Mouse (Mus musculus) frontal cortex, postnatal 14 days (tissue): Measurements from ENCODE around the gene Tap1.
"Not testable (repeated sequence)": the region's sequence is repeated elsewhere in the genome, so short reads cannot be mapped to it uniquely, and the experiment has no call there.

ENCODE experiments used
- DNase-seq, 2 experiments: peaks; one replicate each; pipeline ENCODE4 v3.0.0; 2022; ENCODE audit warnings: low spot score in 2 of 2

Gene Tap1

DNA sequence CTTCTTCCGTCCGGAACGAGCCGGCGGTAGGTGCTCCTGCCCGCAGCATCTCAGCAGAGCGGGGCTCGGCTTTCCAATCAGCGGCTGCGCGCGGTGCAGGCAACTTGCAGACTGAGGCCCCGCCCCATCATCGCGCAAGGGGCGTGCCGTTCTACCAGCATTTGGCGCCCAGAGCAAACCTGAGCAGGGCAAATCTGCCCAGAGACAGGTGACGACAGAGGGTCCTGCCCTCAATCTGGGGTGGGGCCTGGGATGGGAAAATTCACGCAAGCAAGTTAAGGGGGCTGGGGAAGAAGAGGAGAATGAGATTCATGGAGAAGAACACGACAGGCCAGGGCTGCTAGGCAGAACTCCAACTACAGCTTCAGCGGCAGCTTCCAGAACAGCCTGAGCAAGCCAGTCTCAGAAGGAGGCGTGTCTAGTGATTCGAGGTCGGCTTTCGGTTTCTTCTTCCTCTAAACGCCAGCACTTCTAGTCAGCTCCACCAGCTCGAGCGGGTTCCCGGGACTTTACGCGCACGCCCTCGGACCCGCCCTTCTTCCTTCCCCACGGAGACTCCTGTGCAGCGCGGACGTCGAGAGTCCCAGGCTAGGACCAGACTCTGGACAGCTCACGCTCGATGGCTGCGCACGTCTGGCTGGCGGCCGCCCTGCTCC, at the start of gene Tap1, which contains the start of gene Psmb9:
Tap1 (plus strand) TSS at position 293 of the 656 bp plus-strand sequence.
Psmb9 (minus strand) TSS at position 504 of the 656 bp plus-strand sequence.
- DNase-seq = peak; percentile 89 to 94

DNA sequence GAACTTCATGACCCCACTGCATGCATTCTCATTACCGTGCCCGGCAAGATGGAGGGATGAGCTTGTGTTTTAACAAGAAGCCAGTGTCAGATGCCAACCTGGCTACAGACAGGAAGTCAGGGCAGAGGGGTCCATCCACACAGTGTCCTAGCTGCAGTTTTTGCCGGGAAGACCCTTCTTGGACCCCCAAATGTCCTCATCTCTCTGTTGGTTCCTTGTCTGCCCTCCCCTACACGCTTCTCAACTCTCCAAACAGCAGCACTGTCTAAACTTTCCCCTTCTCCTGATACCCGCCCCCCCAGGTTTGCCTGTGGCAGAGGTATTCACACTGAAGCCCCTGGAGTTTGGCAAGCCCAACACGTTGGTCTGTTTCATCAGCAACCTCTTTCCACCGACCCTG, 49.8 kb upstream of the Tap1 start:
- no peak for DNase-seq

DNA sequence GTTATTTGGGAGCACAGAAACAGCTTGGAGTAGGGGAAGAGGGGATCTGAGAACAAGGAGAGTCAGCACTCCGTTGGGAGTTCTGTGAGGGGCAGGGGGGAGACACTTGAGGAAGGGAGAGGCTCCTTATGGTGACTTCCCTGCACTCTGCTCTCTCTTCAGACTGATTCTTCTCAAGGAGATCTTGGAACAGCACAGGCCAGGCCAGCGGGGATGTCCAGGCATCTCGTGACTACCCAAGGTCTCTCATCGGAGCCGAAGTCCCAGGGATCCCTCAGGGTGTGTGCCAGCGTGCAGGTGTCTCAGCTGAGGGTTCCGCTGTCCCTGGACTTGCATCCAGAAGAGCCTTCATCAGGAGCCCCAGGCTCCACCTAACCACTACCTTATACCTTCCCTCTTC, 48.7 kb upstream of the Tap1 start:
- no peak for DNase-seq

DNA sequence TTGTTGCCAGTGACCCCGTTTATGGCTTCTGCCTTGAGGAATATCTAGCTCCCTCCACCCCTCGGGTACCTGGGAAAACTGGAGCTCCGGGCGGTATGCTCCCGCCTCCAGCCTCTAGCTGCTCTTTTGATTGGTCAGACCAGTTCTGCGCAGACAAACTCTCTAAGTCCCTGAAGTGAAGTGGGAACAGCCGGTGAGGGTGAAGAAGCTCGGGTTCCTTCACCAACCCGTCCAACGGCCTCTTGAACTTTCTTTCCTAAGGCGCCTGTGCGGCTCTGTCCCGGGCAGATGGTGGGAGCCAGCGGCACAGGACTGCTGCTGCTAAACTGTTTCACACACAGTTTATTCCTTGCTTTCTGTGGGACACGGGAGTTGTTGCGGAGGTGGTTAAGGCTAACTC, 47.9 kb upstream of the Tap1 start:
- no peak for DNase-seq

DNA sequence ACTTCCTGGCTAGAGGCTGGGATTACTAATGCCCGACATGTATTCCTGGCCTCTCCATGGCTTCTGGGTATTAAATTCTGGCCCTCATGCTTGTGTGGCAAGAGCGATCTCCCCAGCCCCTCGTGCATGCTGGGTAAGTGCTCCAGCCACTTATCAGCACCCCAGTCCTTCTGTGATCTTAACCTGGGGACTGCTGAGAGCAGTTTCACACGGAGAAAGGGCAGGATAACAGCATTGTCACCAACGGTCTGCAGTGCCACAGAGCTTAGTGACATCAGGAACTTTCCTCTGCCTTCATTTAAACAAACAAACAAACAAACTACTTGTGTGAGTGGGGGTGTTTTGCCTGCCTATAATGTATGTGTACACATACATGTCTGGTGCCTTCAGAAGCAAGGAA, 47.1 kb upstream of the Tap1 start:
- no peak for DNase-seq

DNA sequence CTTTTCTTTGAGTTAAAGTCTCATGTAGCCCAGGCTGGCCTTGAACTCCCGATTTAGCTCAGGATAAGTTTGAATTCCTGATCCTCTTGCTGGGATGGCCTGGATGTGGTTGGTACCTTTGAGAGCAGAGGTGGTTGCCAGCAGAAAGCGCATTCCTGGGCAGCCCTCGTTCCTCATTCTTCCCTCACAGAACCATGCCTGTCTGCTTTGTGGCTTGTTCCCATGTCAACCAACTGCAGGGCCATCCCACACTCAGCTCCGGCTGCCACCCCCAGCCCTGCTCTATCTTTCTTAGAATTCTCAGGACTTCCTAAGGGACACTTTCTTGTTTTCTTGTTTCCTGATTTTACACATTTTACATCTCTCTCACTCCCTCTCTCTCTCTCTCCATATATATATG, 45.9 kb upstream of the Tap1 start:
- DNase-seq = no peak

DNA sequence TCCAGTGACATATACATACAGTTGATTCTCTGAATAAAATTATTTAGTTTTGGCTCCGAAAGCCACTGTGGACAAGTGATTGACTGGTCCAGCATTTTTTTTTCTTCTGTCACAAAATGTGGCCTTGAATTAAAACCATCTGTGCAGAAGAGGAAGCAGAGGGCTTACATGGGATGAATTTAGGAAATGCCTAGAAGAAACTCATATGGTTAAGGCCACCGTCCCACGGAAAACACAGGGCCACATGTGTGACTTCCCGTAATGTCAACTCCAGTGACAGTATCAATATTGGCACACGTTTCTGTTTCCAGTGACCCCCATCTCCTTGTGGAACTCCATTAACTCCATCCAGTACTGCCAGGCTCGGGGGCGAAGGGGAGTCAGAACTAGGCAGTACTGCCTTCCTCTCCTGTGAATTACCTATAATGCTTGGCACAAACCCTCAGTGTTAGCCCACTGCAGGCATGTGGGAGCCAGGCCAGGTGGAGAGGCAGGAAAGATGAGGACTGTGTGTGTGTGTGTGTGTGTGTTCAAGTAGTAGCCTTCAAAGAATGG, 44.8 kb upstream of the Tap1 start:
- DNase-seq = no peak

DNA sequence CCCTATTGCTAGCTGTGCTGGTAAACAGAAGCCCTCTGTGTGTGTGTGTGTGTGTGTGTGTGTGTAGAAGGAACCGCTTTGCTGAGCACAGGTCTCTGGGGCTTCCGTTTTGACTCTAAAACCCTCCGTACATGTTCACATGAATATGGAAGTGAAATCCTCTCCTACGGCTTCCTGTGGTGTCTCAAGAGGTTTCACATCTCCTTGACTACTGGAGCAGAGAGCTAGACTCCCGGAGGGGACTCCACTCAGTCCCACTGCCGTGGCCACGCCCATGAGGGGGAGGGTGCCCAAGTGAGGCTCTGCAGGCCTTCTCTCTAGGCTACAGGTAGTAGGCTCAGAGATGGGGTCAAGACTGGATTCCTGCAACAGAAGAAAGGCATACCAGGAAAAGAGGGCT, 44.3 kb upstream of the Tap1 start, which contains the start of gene H2-DMb2:
H2-DMb2 (plus strand) TSS at position 275 of the 400 bp plus-strand sequence.
- no peak for DNase-seq

DNA sequence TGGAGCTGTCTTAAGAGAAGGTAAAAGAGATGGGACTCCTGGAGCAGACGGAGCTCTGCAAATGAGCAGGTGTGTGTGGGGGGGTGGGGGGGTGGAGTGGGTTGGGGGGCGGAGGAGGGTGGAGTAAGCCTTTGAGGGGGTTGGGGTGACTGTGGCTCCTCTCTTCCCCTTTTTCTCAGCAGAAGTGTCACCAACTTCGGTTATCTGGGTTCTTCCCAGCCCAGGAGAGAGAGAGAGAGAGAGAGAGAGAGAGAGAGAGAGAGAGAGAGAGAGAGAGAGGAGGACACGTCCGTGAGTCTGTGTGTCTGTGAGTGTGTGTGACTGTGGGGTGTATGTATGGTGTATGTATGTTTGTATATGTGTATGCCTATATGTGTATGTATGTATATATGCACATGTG, 43.9 kb upstream of the Tap1 start:
- DNase-seq = no peak

DNA sequence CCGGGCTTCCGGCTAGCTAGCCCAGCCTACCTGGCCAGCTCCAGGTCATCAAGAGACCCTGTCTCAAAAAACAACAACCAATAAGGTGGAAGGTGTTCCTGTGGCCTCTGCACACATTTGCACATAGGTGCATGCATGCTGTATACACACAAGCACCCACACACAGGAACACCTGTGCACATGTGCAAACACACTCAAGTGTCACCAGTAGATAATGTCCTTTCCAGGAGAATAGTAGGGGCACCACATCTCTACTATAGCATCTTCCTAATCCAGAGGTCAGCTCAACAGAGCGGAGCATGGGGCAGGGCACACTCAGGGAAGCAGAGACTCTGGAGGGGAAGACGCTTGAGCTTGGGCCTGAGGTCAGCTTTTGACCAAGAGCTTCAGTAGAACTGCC, 43.1 kb upstream of the Tap1 start:
- not testable (repeated sequence) for DNase-seq

DNA sequence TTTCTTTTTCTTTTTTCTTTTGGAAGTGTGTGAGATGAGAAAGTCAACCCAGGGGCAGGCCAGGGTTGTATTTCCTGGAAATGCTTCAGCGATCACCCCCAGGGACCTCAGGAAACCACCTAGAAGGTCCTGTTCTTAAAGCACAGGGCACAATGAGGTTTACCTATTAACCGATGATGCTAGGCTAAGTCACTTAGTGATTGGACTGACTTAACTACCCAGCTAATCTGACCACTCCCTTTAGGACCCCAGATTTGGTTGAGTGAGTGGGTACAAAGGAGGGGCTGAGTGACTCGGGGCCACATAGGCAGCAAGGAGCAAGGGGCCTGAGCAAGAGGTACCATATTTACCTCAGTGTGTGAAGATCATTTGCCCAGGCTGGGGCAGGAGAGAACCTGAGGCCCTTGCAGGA, 42.4 kb upstream of the Tap1 start:
- no peak for DNase-seq

DNA sequence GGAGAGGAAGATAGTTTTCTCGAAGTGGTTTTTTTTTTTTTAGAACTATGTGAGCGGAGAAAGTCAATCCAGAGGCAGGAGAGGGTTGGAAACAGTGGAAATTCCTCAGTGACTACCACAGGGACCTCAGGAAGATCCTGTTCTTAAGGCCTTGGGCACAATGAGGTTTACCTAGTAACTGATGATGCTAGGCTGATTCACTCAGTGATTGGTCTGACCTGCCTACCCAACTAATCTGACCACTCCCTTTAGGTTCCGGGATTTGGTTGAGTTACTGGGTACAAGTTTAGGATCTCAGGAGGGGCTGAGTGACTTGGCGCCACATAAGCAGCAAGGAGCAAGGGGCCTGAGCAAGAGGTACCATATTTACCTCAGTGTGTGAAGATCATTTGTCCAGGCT, 34.4 kb upstream of the Tap1 start, which contains the start of gene H2-DMb1:
H2-DMb1 (plus strand) TSS at position 150 of the 400 bp plus-strand sequence.
- DNase-seq = peak in 1 of 2 experiments; percentile 46

DNA sequence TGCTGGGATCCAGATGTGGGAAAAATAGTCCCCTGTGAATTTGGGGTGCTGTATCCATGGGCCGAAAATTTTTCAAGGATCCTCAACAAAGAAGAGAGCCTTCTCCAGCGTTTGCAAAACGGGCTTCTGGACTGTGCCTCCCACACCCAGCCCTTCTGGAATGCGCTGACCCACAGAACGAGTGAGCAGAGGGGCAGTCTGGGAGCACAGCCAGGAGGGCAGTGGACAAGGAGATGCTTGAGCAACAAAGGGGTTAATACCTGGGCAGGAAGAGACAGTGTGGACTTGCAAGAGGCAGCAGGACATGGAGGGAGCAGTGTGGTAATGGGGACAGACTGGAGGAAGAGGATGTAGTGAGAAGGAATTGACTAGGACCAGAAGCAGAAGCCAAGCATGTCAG, 31.8 kb upstream of the Tap1 start:
- DNase-seq = no peak

DNA sequence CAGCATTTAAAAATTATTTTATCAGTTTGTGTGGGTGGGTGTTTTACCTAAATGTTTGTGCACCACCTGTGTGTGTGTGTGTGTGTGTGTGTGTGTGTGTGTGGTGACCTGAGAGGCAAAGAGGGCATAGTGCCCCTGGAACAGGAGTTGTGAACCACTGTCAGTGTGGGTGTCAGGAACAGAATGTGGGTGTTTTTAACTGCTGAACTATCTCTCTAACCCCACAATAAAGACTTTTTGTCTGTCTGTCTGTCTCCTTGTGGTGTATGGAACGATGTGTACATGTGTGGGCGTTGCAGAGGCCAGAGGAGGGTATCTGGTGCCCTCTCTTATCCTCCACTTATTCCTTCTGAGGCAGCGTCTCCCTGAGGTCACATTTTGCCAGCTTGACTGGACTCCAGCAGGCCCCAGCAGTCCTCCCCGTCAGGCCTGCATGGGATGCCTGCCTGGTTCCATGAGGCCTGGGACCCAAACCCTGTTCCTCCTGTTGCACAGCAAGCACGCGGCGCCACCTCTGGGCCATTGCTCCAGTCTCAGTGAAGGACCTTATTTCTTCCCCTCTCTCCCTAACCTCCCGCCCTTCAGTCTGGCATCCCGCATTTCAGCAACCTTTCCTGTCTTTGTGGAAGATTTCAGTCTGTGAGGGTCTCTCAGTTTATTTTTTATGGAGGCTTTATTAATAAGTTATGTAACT, 23.0 kb upstream of the Tap1 start:
- DNase-seq = no peak

DNA sequence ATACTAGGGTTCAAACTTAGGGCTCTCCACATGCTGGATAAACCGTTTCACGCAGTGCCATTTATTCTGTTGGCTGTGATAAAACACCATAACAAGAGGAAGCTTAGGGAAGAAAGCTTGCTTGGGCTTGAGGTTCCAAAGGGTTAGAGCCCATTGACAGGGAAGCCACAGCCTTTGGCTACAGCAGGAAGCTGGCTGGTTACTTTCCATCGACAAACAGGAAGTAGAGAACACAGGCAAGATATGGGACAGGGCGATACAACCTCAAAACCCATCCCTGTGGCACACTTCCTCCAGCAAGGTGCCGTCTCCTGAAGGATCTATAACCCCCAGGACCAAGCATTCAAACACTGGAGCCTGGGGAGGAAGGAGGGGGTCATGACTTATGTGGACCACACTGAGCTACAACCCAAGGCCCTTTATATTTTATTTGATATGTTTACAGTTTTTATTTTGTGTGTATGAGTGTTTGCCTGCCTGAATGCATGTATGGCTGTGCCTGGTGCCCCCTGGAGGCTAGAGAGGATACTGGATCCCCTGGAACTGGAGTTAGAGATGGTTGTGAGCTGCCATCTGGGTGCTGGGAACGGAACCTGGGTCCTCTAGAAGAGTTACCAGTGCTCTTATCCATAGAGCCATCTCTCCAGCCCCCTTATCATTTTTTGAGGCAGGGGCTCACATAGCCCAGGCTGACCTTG, 22.2 kb upstream of the Tap1 start:
- DNase-seq = no peak

DNA sequence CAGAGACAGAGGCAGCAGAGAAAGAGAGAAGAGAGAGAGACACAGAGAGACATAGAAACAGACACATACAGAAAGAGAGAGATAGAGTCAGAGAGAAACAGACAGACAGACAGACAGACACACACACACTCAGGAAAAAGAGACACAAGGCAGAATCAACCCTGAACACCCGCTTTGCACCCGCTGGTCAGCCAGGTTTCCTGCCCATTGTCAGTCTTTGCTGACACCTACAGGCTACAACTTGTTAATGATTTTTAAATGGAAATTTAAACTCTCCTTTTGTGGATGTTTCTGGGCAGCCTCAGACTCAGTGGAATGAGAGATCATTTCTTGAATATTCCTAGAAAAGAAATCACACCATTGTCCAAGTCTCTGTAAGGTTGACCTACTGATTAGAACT, 18.1 kb upstream of the Tap1 start:
- DNase-seq = no peak

DNA sequence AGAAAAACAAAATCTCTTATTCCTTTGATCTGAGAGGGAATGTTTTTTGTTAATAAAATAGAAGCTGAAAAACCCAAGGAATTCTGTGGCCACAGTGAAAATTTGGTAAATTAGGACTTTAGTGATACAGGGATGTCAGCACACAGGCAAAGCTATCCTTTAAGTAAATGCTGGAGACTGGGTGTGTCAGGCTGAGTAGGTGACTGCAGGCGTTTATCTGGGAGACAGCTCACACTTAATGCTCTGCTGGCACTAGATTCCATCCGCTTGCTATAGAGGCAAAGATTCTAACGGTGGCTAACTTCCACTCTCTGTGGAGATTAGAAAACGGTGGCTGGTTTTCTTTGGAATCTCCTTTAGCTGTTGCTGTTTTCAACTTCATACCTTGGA, 16.9 kb upstream of the Tap1 start:
- DNase-seq = no peak

DNA sequence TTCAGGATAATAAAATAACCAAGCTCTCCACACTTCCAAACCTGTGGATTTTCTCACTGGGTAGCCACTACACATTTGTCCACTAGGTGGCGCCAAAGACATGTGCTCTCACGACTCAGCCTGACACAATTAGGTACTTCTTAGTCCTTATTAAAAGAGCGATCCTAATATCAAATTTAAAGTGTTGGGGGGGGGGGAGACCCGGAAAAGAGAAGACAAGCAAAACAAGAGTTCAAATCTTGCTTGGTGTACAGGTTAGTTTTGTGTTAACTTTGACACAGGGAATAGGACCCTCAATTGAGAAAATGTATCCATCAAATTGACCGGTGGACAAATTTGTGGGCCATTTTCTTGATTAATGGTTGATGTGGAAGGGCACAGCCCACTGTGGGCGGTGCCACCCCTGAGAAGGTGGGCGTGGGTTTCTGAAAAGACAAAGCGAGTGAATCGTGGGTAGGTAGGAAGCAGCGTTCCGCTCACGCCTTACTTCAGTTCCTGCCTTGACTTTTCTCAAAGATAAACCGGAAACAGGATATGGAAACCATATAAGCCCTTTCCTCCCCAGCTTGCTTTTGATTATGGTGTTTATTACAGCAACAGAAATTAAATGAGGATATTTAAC, 16.4 kb upstream of the Tap1 start:
- peak; percentile 31 to 84 for DNase-seq

DNA sequence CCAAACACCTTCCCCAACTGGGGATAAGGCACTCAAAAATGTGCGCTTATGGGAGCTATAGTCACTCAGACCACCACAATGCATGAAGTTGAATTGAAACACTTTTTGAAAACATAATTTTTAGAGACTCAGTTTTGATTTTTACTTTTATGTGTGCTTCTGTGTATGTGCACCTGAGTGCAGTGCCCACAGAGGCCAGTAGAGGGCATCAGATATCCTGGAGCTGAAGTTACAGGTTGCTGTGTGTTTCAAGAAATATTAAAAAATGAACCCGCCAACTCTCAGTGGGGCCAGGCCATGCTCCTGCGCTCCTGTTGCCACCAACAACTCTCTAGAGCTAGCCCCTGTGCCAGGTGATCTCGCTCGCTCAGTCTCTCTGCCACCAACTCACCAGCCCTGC, 14.8 kb upstream of the Tap1 start:
- DNase-seq = no peak

DNA sequence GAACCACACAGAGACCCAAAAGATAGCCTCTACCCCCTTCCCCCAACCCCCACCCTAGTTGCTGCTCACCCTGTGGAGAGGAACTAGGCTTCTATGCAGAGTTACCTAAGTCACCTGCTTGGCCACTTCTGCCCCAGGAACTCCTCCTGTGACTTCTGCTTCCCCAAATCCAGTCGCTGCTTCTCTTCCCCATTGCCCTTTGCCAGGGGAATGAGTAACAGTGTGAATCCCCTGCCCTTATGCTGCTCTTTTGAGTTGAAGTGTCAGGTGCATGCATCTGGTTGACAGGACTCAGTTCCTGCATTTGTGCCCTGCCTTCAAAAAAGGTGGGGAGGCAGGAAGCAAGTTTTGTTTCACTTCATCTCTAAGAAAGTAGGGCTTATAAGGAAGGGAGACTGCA, 13.3 kb upstream of the Tap1 start:
- no peak for DNase-seq

DNA sequence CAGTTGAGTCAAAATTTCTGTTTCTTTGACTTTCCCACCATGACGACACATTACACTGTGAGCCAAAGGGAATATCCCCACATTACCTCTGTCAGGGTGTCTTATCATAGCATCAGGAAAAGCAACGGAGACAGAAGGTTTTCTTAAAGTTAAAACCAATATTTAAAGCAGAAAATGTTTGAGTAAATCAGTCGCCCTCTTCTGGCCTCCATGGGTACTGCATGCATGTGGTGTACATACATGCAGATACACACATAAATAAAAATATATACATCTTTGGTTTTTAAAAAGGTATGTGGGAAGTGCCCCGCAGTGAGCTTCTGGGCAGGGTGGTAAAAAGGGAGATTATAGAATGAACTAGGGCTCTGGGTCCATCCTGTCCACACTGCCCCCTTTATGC, 10.2 kb upstream of the Tap1 start:
- no peak for DNase-seq

DNA sequence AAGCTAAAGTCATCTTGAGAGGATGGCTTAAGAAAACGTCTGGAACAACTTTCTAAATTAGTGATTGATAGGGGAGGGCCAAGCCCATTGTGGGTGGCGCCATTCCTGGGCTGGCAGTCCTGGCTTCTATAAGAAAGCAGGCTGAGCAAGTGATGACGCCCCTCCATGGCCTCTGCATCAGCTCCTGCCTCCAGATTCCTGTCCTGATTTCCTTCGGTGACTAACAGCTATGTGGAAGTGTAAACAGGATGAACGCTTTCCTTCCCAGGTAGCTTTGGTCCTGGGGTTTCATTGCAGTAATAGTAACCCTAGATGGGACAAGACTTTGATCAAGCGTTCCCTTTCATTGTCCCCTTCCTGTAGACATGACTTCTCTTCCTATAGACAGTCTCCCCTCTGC, 8.3 kb upstream of the Tap1 start:
- no peak for DNase-seq
